ENCODE assay signal across 19 mouse cellular contexts in genomic region chr9:31307232-31307631, GRCm38 (mm10). TPM values are rescaled to one million over a fixed set of nuclear protein-coding genes. Genes with fewer than 3 reads are reported as not detected.
A peak's percentile ranks its signal among the peaks of the same experiment; 100 is the strongest.
DNase-seq lines count a peak whose midpoint lies in the region; ATAC-seq and TF ChIP-seq lines count a peak whose summit lies in the region.
"Had no signal": no experiment of that assay in that cellular context is flagged by ENCODE, and none has a peak within 500 bp of the region (broad histone marks: within the 10 kb centered on the region; RNA-seq: fewer than 3 reads in every experiment).

No protein-coding gene starts in this region.

- H3K9me3 ChIP-seq in lung, embryonic 16.5 days (ENCODE audit: control insufficient read depth, low read length) = 0 out of 2 replicates have a peak, but pooled peaks cover 2% of the 10 kb centered on the region
- no peaks in the 10 kb centered on the region for H3K9me3 ChIP-seq in lung, postnatal 0 days (ENCODE audit: low read length)
- H3K9me3 ChIP-seq: G1E had no signal

- no peak overlapping the region for H3K4me2 ChIP-seq in lung, embryonic 16.5 days (ENCODE audit: low read depth, low read length)
- no peak overlapping the region for H3K4me2 ChIP-seq in lung, postnatal 0 days (replicated peaks; ENCODE audit: low read depth, low read length)

- no peaks in the 10 kb centered on the region for H3K27me3 ChIP-seq in lung, embryonic 16.5 days (ENCODE audit: control insufficient read depth, insufficient read depth, low read depth, low read length)
- H3K27me3 ChIP-seq in lung, postnatal 0 days (replicated peaks; ENCODE audit: insufficient read depth, low read length) = no peaks in the 10 kb centered on the region
- H3K27me3 ChIP-seq: CH12.LX, Patski had no signal

- peaks cover 4% of the 10 kb centered on the region; the same call in 1 of the 2 replicates for H3K4me1 ChIP-seq in lung, embryonic 16.5 days (replicated peaks; ENCODE audit: control insufficient read depth, insufficient read depth, low read length)
- H3K4me1 ChIP-seq in lung, postnatal 0 days (ENCODE audit: insufficient read depth, low read depth, low read length) = no peaks in the 10 kb centered on the region

- no peak for TF ChIP-seq CTCF in lung, postnatal 0 days (IDR thresholded peaks at IDR 0.05)

- no peak for DNase-seq in lung, adult 18-20 months
- no peak for DNase-seq in lung, postnatal 0 days (ENCODE audit: low spot score)
- no peak for DNase-seq in lung, postnatal 10 days
- DNase-seq: adrenal gland, adult 2 months; adrenal gland, adult 8-10 months; adrenal gland, postnatal 10 days; adrenal gland, postnatal 14 days; adrenal gland, postnatal 25 days; adrenal gland, postnatal 36 days; B cell, adult 2 months; cerebellum, adult 11 months; cerebellum, adult 11-12 months; cerebellum, adult 18-20 months had no signal

- no peaks in the 10 kb centered on the region for H3K36me3 ChIP-seq in lung, embryonic 16.5 days (ENCODE audit: control insufficient read depth, insufficient read depth, low read length)
- H3K36me3 ChIP-seq in lung, postnatal 0 days (ENCODE audit: insufficient read depth, low read length) = no peaks in the 10 kb centered on the region

- peak; percentile 51 for ATAC-seq in lung, embryonic 16.5 days (ENCODE audit: low read depth)
- peak; percentile 50 for ATAC-seq in lung, postnatal 0 days
- ATAC-seq: activated CD4-positive, CD25-positive, alpha-beta regulatory T cell, adult 4 months; CD4-positive, CD25-positive, alpha-beta regulatory T cell, adult 4 months; Patski had no signal

- no peak overlapping the region for H3K4me3 ChIP-seq in lung, embryonic 16.5 days (ENCODE audit: low read length)
- H3K4me3 ChIP-seq in lung, postnatal 0 days (ENCODE audit: low read depth, low read length) = no peak overlapping the region

- H3K9ac ChIP-seq in lung, embryonic 16.5 days (ENCODE audit: low read length) = no peak overlapping the region
- no peak overlapping the region for H3K9ac ChIP-seq in lung, postnatal 0 days (replicated peaks; ENCODE audit: low read depth)

- no peak for TF ChIP-seq EP300 in lung, postnatal 0 days (IDR thresholded peaks at IDR 0.05)

- no peak overlapping the region for H3K27ac ChIP-seq in lung, embryonic 16.5 days (ENCODE audit: low read length)
- H3K27ac ChIP-seq in lung, postnatal 0 days (ENCODE audit: low read length) = no peak overlapping the region

- WGBS in lung, embryonic 16.5 days = 63% methylated on average over 3 of the region's 3 CpGs
- WGBS in lung, postnatal 0 days = 52% methylated on average over 3 of the region's 3 CpGs

RNA-seq across cellular contexts. Expression of gene Prdm10, which starts 26.9 kb away (rescaled TPM):
- 4.6 and 4.8 TPM in 2 replicates for polyA plus RNA-seq in lung, embryonic 16.5 days (2015; fragmentation: Nextera tagmentation; extraction: Ambion mirVana)
- polyA plus RNA-seq in lung, postnatal 0 days (2015; fragmentation: Nextera tagmentation; extraction: Ambion mirVana) = 1.2 and 1.5 TPM in 2 replicates
